Mouse (Mus musculus): ENCODE measurements around the gene Dapk1.

DNA sequence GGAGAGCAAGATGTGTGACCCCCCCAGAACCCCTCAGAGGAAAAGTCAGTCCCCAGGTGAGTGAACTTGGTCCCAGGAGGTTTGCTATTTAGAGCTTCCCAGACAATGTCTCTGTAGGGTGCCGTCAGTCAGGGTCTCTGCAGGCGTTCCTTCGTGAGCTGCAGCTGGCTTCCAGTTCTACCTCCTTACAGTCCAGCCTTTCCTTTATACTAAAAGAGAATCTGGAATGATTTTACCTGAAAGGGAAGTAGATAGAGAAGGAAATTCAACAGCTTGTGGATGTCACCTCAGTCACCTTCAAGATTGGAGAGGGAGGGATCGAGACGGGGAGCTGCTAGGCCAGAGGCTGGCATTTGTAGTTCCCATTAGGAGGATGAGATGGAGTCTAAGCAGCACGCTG lies 14.3 kb downstream of the Dapk1 start:
- no peak for TF ChIP-seq POLR2A (IDR thresholded peaks at IDR 0.05; ENCODE audit: insufficient read depth, low read length)
- TF ChIP-seq EP300 (IDR thresholded peaks at IDR 0.05; ENCODE audit: insufficient read depth, low read depth, low read length) = no peak
- no peak for TF ChIP-seq CTCF (IDR thresholded peaks at IDR 0.05; ENCODE audit: low read depth, low read length)

Data from ES-Bruce4 (cell line).